Mouse (Mus musculus): Measurements from ENCODE around the gene AI597479.

AI597479 gene

GRCm38 (mm10) chr1:43144338-43144906, 45.9 kb downstream of the AI597479 start:
- ChIA-PET CTCF (interaction anchor here in 2 of 4 experiments (0.6 to 1.2 kb wide), 2 partner anchors 33 to 120 kb away, joined by 3 to 4 read pairs; no protein-coding TSS in a partner anchor), POLR2A (no interaction called here)

- ChIA-PET CTCF (interaction anchor here in 1 of 4 experiments (1.2 kb wide), 1 partner anchor 119 kb away, joined by 3 read pairs; no protein-coding TSS in a partner anchor), POLR2A (no interaction called here)
Observed at GRCm38 (mm10) chr1:43145388-43145787, 46.9 kb downstream of the AI597479 start.

- ChIA-PET POLR2A (no interaction called here), CTCF (interaction anchor here in 1 of 4 experiments (1.0 kb wide), 1 partner anchor 8 kb away, joined by 3 read pairs; no protein-coding TSS in a partner anchor)
Observed at GRCm38 (mm10) chr1:43147474-43147873, 49.0 kb downstream of the AI597479 start.

GRCm38 (mm10) chr1:43150225-43150624, 51.7 kb downstream of the AI597479 start:
- POLR2A ChIA-PET = interaction anchor here in 1 of 4 experiments (1.2 kb wide), 1 partner anchor 27 kb away, joined by 3 read pairs; no protein-coding TSS in a partner anchor
- CTCF ChIA-PET = interaction anchor here in 1 of 4 experiments (2.3 kb wide), 1 partner anchor 11 kb away, joined by 5 read pairs; no protein-coding TSS in a partner anchor

GRCm38 (mm10) chr1:43152626-43153025, 54.1 kb downstream of the AI597479 start:
- POLR2A ChIA-PET = no interaction called here
- CTCF ChIA-PET = interaction anchor here in 1 of 4 experiments (0.5 kb wide), 1 partner anchor 1766 kb away, joined by 3 read pairs; no protein-coding TSS in a partner anchor

GRCm38 (mm10) chr1:43153538-43153937, 55.0 kb downstream of the AI597479 start:
- ChIA-PET CTCF (no interaction called here), POLR2A (interaction anchor here in 1 of 4 experiments (0.7 to 1.1 kb wide), 2 partner anchors 16 to 58 kb away, joined by 3 to 4 read pairs; no protein-coding TSS in a partner anchor)

- ChIA-PET POLR2A (interaction anchor here in 1 of 4 experiments (0.6 to 1.1 kb wide), 2 partner anchors 15 to 210 kb away, joined by 3 to 4 read pairs; no protein-coding TSS in a partner anchor), CTCF (no interaction called here)
Observed at GRCm38 (mm10) chr1:43154491-43154890, 56.0 kb downstream of the AI597479 start.

- CTCF ChIA-PET = no interaction called here
Observed at GRCm38 (mm10) chr1:43157907-43158306, 59.4 kb downstream of the AI597479 start.

GRCm38 (mm10) chr1:43159429-43159828, 60.9 kb downstream of the AI597479 start:
- ChIA-PET CTCF (interaction anchor here in 1 of 4 experiments (0.5 kb wide), 1 partner anchor 11 kb away, joined by 3 read pairs; no protein-coding TSS in a partner anchor), POLR2A (no interaction called here)

More at GRCm38 (mm10) chr1:43157907-43158306, 59.4 kb downstream of the AI597479 start:
- POLR2A ChIA-PET = no interaction called here

- CTCF ChIA-PET = no interaction called here
Observed at GRCm38 (mm10) chr1:43162394-43162793, 63.9 kb downstream of the AI597479 start.

GRCm38 (mm10) chr1:43163084-43163466, 64.6 kb downstream of the AI597479 start:
- CTCF ChIA-PET = no interaction called here
- POLR2A ChIA-PET = no interaction called here

More at GRCm38 (mm10) chr1:43162394-43162793, 63.9 kb downstream of the AI597479 start:
- POLR2A ChIA-PET = no interaction called here

- ChIA-PET POLR2A (interaction anchor here in 2 of 4 experiments (0.7 to 2.3 kb wide), 2 partner anchors 22 to 39 kb away, joined by 4 to 7 read pairs; no protein-coding TSS in a partner anchor), CTCF (interaction anchor here in 1 of 4 experiments (0.7 kb wide), 1 partner anchor 24 kb away, joined by 3 read pairs; no protein-coding TSS in a partner anchor)
Observed at GRCm38 (mm10) chr1:43163467-43164418, 65.2 kb downstream of the AI597479 start.

GRCm38 (mm10) chr1:43164582-43164981, 66.1 kb downstream of the AI597479 start:
- ChIA-PET POLR2A (interaction anchor here in 2 of 4 experiments (0.7 to 2.3 kb wide), 2 partner anchors 22 to 38 kb away, joined by 4 to 7 read pairs; no protein-coding TSS in a partner anchor), CTCF (interaction anchor here in 2 of 4 experiments (0.7 to 1.3 kb wide), 2 partner anchors 24 to 25 kb away, joined by 3 to 4 read pairs; no protein-coding TSS in a partner anchor)

All from embryonic stem cell, embryonic (primary cell).